Mouse (Mus musculus) lung, postnatal 0 days (tissue): Measurements from ENCODE around the gene Hivep2.

Experiments used
- CTCF ChIP-seq: IDR thresholded peaks from 2 replicates; pipeline ENCODE4 v1.5.1; 2016; ENCODE audit warnings: antibody characterized with exemption, mild to moderate bottlenecking
- EP300 ChIP-seq: IDR thresholded peaks from 2 replicates; pipeline ENCODE4 v1.6.1; 2016; ENCODE audit warnings: antibody characterized with exemption, mild to moderate bottlenecking, control low read depth

DNA sequence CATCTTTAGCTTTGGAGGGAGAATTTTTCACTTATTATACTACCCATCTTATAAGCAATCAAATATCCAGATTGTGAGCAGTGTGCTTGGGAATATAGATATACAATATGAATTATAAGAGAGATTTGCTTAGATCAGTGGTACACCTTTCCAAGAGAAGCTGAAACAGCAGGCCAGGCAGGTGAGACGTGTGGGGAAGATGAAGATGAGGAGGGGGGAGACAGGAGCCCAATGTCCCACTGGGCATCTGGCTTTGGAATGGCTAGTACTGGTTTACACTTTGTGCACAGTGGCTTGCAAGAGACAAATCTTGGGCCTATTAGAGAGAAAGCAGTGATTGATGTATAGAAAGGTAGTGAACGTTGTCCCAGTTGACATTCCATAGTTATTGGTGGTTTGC, 2.9 kb upstream of the Hivep2 start:
- TF ChIP-seq CTCF (no peak), EP300 (no peak)
